Mouse (Mus musculus) cerebellum, adult 2 months (tissue): ENCODE results near the gene Arhgef38. TPM values are rescaled to one million over a fixed set of nuclear protein-coding genes. Genes with fewer than 3 reads are reported as not detected.

Experiments used
- DNase-seq, 2 experiments: peaks; one replicate each; pipeline ENCODE4 v3.0.0; 2021
- H3K27ac ChIP-seq: fragments of 200-500 bp; 2 replicates; pipeline ENCODE4 v1.5.1; 2012; ENCODE audit warnings: low read length, control low read depth, inconsistent platforms; ENCODE audit not compliant: insufficient read depth
- H3K27me3 ChIP-seq: fragments of 200-500 bp; 2 replicates; pipeline ENCODE4 v1.6.1; 2012; ENCODE audit warnings: inconsistent platforms, mild to moderate bottlenecking, low read length, moderate library complexity; ENCODE audit not compliant: control insufficient read depth, insufficient read depth
- H3K4me1 ChIP-seq: fragments of 200-500 bp; 2 replicates; pipeline ENCODE4 v1.6.1; 2011; ENCODE audit warnings: low read length; ENCODE audit not compliant: control insufficient read depth, insufficient read depth
- H3K4me3 ChIP-seq: fragments of 200-500 bp; replicated peaks from 2 replicates; pipeline ENCODE3; 2011; ENCODE audit warnings: mild to moderate bottlenecking, low read depth, low read length, control low read depth; ENCODE audit not compliant: insufficient read depth
- CTCF ChIP-seq: fragments of 200-500 bp; IDR thresholded peaks from 2 replicates; pipeline ENCODE4 v1.5.1; 2011; ENCODE audit warnings: low read depth, mild to moderate bottlenecking, control low read depth, low read length, moderate library complexity, borderline replicate concordance; ENCODE audit not compliant: insufficient read depth
- POLR2A ChIP-seq: fragments of 200-500 bp; IDR thresholded peaks from 2 replicates; pipeline ENCODE4 v1.6.1; 2011; ENCODE audit warnings: low read length, control low read depth, borderline replicate concordance; ENCODE audit not compliant: insufficient read depth
- WGBS: fragments of 180-500 bp; shearing (Covaris S2); methylation state at CpG from one replicate; pipeline ENCODE4 v1.1.7; 2018; 5-methylcytosine and 5-hydroxymethylcytosine counted together
- polyA plus RNA-seq: library from polyadenylated mRNA; depleted of rRNA; stranded (reverse); fragments of >200 nt; gene quantifications from 2 replicates; pipeline ENCODE4 v1.2.3, GENCODE M21; 2012

Arhgef38 gene
- polyA plus RNA-seq, 1 experiment, result 0.41 TPM

- no peak overlapping the region for H3K4me3 ChIP-seq
- TF ChIP-seq POLR2A, result no peak
- TF ChIP-seq CTCF, result no peak
- no peak for DNase-seq
- no peaks in the 10 kb centered on the region; the same call in 1 of the 2 replicates for H3K4me1 ChIP-seq
- no peaks in the 10 kb centered on the region for H3K27me3 ChIP-seq
- WGBS, result 86% methylated on average over 19 of the region's 19 CpGs
- H3K27ac ChIP-seq, result no peak overlapping the region
Observed at GRCm38 (mm10) chr3:133227258-133228012, 7.3 kb downstream of the Arhgef38 start.

DNA sequence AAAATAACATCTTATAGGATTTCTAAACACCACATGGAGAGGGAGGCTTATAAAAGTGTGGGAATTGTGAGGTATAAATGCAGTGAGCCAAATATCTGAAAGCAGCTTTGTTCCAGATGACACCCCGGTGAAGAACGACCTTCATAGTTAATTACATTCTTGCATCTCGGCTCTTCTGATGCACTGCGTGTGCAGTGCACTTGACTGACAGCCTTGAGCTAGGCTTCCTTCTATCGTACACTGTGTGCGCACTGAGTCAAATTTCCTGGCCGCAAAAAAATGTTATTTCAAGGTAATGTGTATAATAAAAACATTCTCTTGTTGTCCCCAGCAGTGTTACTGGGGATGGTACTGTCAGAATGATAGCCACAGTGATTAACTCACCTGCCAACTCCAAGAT, 16.2 kb downstream of the Arhgef38 start:
- Histone ChIP-seq H3K4me1 (no peaks in the 10 kb centered on the region; the same call in 1 of the 2 replicates), H3K27me3 (no peaks in the 10 kb centered on the region), H3K4me3 (no peak overlapping the region), H3K27ac (no peak overlapping the region)
- TF ChIP-seq CTCF, result no peak
- no peak for TF ChIP-seq POLR2A
- WGBS, result 56% methylated on average over 7 of the region's 7 CpGs
- no peak for DNase-seq

DNA sequence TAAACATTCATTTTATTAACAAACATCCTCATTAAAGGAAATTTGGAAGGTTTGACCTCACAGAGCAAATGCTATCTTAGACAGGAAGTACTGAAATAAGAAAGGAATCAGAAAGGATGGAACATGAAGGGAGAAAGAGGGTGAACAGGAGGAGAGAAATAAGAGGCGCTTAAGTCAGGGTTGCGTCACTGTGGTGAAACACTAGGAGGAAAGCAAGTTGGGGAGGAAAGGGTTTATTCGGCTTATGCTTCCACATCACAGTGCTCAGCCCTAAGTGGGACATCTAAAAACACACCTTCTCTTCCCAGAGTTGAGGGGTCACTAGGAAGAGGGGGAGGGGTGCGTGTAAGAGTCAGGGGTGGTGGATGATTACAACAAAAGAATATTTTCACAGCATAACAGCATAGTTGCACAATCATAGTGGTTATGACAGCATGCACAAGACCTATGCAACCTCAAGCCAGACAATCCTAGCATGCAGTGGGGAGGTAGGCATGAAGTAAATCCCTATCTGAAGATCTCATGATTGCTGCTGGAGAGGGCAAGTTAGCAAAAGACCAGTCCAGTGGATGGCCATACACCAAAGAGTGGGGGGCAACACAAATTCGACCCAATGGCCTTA, 19.4 kb downstream of the Arhgef38 start:
- TF ChIP-seq POLR2A (no peak), CTCF (no peak)
- Histone ChIP-seq H3K4me3 (no peak overlapping the region), H3K27me3 (no peaks in the 10 kb centered on the region), H3K27ac (no peak overlapping the region), H3K4me1 (no peaks in the 10 kb centered on the region)
- DNase-seq, result no peak
- 83% methylated on average over 5 of the region's 5 CpGs for WGBS

DNA sequence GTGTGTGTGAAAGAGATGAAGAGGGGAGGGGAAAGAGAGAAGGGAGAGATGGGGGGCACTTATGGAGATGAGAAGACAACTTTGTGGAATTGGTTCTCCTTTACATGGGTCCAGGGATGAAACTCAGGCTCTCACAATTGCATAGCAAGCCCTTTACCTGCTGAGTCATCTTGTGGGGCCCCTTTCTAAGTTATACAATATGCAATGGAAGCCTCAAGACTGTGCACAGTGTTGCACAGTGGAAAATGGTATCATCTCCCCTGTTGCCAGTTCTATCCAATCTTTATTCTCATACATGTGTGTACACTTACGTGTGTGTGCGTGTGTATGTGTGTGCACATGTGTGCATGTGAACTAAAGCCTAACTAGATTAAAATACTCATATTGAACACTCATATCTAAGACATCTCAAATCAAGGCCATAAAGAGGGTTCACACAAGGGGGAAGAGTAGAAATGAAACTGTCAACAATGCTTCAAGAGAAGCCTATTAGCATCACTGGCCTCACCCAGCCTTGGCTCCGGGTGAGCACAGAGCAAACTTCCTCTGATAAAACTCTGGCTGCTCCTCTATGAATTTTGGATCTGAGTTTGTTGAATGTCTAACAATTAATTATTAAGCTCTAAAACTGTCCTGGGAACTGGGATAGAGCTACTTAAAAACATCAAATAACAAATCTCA, 21.2 kb downstream of the Arhgef38 start:
- H3K4me3 ChIP-seq, result no peak overlapping the region
- no peaks in the 10 kb centered on the region for H3K27me3 ChIP-seq
- H3K4me1 ChIP-seq, result no peaks in the 10 kb centered on the region; the same call in 1 of the 2 replicates
- DNase-seq, result no peak
- no peak overlapping the region for H3K27ac ChIP-seq
- 93% methylated on average over 3 of the region's 3 CpGs for WGBS
- TF ChIP-seq POLR2A (no peak), CTCF (no peak)

GRCm38 (mm10) chr3:133211324-133211723, 23.4 kb downstream of the Arhgef38 start:
- 95% methylated on average over 3 of the region's 3 CpGs for WGBS
- Histone ChIP-seq H3K4me3 (no peak overlapping the region), H3K4me1 (no peaks in the 10 kb centered on the region; the same call in 1 of the 2 replicates), H3K27me3 (no peaks in the 10 kb centered on the region), H3K27ac (no peak overlapping the region)
- no peak for DNase-seq
- no peak for TF ChIP-seq POLR2A
- TF ChIP-seq CTCF, result no peak

DNA sequence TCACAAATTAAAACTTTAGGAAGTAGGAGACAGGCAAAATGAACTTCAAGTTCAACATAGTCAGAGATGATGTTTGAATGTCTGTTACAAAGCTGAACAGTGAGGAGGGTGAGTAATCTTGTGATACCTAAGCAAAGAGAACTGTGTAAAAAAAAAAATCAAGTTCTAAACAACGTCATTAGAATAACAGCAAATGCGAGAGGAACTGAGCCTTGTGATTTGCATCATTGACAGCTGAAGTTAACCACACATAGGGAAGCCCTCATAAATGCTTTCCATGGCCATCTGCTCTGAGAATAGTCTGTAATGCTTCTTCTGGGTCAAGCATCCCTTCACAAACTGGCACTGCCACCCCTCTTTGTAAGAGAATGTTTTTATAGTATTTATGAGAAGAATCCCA, 31.0 kb downstream of the Arhgef38 start:
- Histone ChIP-seq H3K27ac (no peak overlapping the region), H3K4me3 (no peak overlapping the region), H3K27me3 (no peaks in the 10 kb centered on the region), H3K4me1 (no peaks in the 10 kb centered on the region)
- 57% methylated on average over 2 of the region's 2 CpGs for WGBS
- no peak for DNase-seq
- no peak for TF ChIP-seq POLR2A
- TF ChIP-seq CTCF, result no peak

DNA sequence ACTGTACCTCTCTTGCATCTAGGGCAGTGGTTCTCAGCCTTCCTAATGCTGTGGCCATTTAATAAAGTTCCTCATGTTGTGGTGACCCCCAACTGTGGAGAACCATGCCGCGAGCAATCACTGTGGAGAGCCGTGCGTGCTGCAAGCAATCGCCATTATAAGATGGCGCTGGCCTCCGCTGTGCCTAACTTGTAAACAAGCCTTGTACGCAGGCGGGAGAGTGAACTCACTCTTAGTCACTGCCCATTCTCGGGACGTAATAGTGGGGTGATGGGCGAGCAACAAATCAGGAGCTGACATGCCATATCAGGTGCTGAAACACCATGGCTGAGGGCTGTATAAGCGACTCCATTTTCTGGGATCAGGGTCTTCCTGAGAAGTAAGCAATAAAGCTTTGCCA, 32.6 kb downstream of the Arhgef38 start:
- no peak overlapping the region for H3K27ac ChIP-seq
- WGBS, result 87% methylated on average over 13 of the region's 13 CpGs
- no peaks in the 10 kb centered on the region for H3K4me1 ChIP-seq
- no peak overlapping the region for H3K4me3 ChIP-seq
- TF ChIP-seq POLR2A, result no peak
- no peak for TF ChIP-seq CTCF
- no peak for DNase-seq
- H3K27me3 ChIP-seq, result no peaks in the 10 kb centered on the region

DNA sequence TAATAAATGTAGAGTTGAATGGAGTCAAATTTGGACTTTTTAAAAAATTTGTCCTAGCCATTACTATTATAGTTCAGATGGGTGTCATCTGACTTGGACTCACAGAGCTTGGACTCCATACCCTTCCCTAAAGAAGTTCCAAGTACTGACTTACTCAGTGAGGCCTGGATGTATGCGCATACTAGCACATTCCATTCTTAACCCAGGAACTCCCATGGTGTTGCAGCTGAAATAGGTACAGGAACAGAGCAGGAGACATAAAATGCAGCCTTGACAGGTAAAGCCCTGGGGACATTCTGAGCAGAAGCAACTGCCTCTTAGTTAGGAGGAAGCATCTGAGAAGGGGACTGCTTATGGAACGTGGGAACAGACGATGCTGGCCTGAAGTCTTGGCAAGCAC, 45.8 kb downstream of the Arhgef38 start:
- no peak overlapping the region for H3K4me3 ChIP-seq
- no peak for DNase-seq
- TF ChIP-seq POLR2A (no peak), CTCF (no peak)
- WGBS, result 55% methylated on average over 3 of the region's 3 CpGs
- H3K27me3 ChIP-seq, result no peaks in the 10 kb centered on the region
- no peak overlapping the region for H3K27ac ChIP-seq
- no peaks in the 10 kb centered on the region for H3K4me1 ChIP-seq
